Mouse (Mus musculus): Measurements from ENCODE around the gene Sorbs1.

DNA sequence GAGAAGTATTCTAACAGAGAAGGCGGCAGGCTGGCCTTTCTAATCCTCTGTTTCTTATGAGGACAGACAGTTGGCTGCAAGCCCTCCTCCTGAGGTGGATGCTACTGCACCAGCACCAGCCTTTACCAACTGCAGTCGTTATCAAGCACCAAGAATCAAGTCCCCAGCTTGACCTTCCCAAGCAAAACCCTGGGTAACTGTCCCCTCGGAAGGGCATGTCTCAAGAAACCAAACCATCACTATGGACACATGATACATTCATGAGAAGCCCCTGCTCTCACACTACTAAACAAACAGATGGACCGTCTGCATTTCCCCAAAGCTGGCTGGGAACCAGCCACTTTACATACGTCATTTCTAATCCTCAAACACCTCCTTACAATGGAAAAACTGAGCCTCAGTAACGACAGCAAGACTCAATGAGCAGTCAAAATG lies 102.2 kb downstream of the Sorbs1 start:
- TF ChIP-seq CTCF (IDR thresholded peaks at IDR 0.05; ENCODE audit: extremely low read depth, insufficient read length, insufficient replicate concordance, low read depth, low read length) (no peak), POLR2A (IDR thresholded peaks at IDR 0.05; ENCODE audit: low read depth, low read length) (no peak)
